Mouse (Mus musculus): ENCODE data around the gene Timeless. TPM values are rescaled to one million over a fixed set of nuclear protein-coding genes. Genes with fewer than 3 reads are reported as not detected.
"Not testable (repeated sequence)": the region's sequence is repeated elsewhere in the genome, so short reads cannot be mapped to it uniquely, and the experiment has no call there.

The Timeless gene
- total RNA-seq, 2 experiments from 2014 or later, result 41.1 to 53.9 TPM

- no peak for ATAC-seq (replicated peaks; ENCODE audit: low FRiP score, poor library complexity, severe bottlenecking)
Measured at GRCm38 (mm10) chr10:128212148-128212547, 19.7 kb upstream of the Timeless start.

- ATAC-seq (replicated peaks; ENCODE audit: low FRiP score, poor library complexity, severe bottlenecking), result peak; percentile 80
Measured at GRCm38 (mm10) chr10:128212871-128213323, 19.0 kb upstream of the Timeless start.

- not testable (repeated sequence) for ATAC-seq (replicated peaks; ENCODE audit: low FRiP score, poor library complexity, severe bottlenecking)
Measured at GRCm38 (mm10) chr10:128214112-128214511, 17.8 kb upstream of the Timeless start.

GRCm38 (mm10) chr10:128214981-128215380 lies 16.9 kb upstream of the Timeless start:
- no peak for ATAC-seq (replicated peaks; ENCODE audit: low FRiP score, poor library complexity, severe bottlenecking)

- peak; percentile 83 for ATAC-seq (replicated peaks; ENCODE audit: low FRiP score, poor library complexity, severe bottlenecking)
Measured at GRCm38 (mm10) chr10:128218387-128219117, 13.3 kb upstream of the Timeless start.

GRCm38 (mm10) chr10:128221533-128222286 lies 10.2 kb upstream of the Timeless start:
- no peak for ATAC-seq (replicated peaks; ENCODE audit: low FRiP score, poor library complexity, severe bottlenecking)

- ATAC-seq (replicated peaks; ENCODE audit: low FRiP score, poor library complexity, severe bottlenecking), result no peak
Measured at GRCm38 (mm10) chr10:128225064-128225463, 6.8 kb upstream of the Timeless start.

- no peak for ATAC-seq (replicated peaks; ENCODE audit: low FRiP score, poor library complexity, severe bottlenecking)
Measured at GRCm38 (mm10) chr10:128225538-128225937, 6.3 kb upstream of the Timeless start, which contains the start of gene Mip. Mip (plus strand) TSS chr10:128225838.

GRCm38 (mm10) chr10:128227592-128227991 lies 4.3 kb upstream of the Timeless start:
- no peak for ATAC-seq (replicated peaks; ENCODE audit: low FRiP score, poor library complexity, severe bottlenecking)

- no peak for ATAC-seq (replicated peaks; ENCODE audit: low FRiP score, poor library complexity, severe bottlenecking)
Measured at GRCm38 (mm10) chr10:128228009-128228408, 3.9 kb upstream of the Timeless start.

- no peak for ATAC-seq (replicated peaks; ENCODE audit: low FRiP score, poor library complexity, severe bottlenecking)
Measured at GRCm38 (mm10) chr10:128230582-128230981, 1.3 kb upstream of the Timeless start.

- no peak for ATAC-seq (replicated peaks; ENCODE audit: low FRiP score, poor library complexity, severe bottlenecking)
Measured at GRCm38 (mm10) chr10:128231146-128231545, 719 bp upstream of the Timeless start.

- peak; percentile 84 for ATAC-seq (replicated peaks; ENCODE audit: low FRiP score, poor library complexity, severe bottlenecking)
Measured at GRCm38 (mm10) chr10:128232420-128232985, 638 bp downstream of the Timeless start.

GRCm38 (mm10) chr10:128236321-128236720 lies 4.5 kb downstream of the Timeless start:
- ATAC-seq (replicated peaks; ENCODE audit: low FRiP score, poor library complexity, severe bottlenecking), result no peak

GRCm38 (mm10) chr10:128237807-128238480 lies 6.1 kb downstream of the Timeless start:
- no peak for ATAC-seq (replicated peaks; ENCODE audit: low FRiP score, poor library complexity, severe bottlenecking)

- ATAC-seq (replicated peaks; ENCODE audit: low FRiP score, poor library complexity, severe bottlenecking), result no peak
Measured at GRCm38 (mm10) chr10:128239140-128239539, 7.3 kb downstream of the Timeless start.

- peak; percentile 56 for ATAC-seq (replicated peaks; ENCODE audit: low FRiP score, poor library complexity, severe bottlenecking)
Measured at GRCm38 (mm10) chr10:128240131-128240530, 8.3 kb downstream of the Timeless start.

- ATAC-seq (replicated peaks; ENCODE audit: low FRiP score, poor library complexity, severe bottlenecking), result no peak
Measured at GRCm38 (mm10) chr10:128243252-128243651, 11.4 kb downstream of the Timeless start.

- no peak for ATAC-seq (replicated peaks; ENCODE audit: low FRiP score, poor library complexity, severe bottlenecking)
Measured at GRCm38 (mm10) chr10:128244121-128244520, 12.3 kb downstream of the Timeless start.

Measured in erythroid progenitor cell, adult 5-6 weeks (primary cell).